Mouse (Mus musculus): ENCODE data around the gene Tnfsf13. TPM values are rescaled to one million over a fixed set of nuclear protein-coding genes. Genes with fewer than 3 reads are reported as not detected.
"Not testable (repeated sequence)": the region's sequence is repeated elsewhere in the genome, so short reads cannot be mapped to it uniquely, and the experiment has no call there.

Tnfsf13 gene
- polyA plus RNA-seq, 1 experiment from 2014 or later: 0.31 TPM

DNA sequence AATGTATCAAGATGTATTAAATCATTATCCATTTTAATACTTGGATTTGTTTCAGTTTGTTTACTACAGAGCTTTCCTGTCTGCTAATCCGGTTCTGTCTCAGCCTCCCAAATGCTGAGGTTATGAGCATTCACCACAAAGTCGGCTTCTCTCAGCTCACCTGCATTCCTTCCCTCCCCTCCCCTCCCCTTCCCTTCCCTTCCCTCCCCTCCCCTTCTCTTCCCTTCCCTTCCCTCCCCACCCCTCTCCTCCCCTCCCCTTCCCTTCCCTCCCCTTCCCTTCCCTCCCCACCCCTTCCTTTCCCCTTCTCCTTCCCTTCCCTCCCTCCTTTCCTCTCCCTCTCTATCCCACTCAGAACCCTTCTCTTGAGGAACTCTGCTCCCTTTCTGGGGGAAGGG is 19.0 kb upstream of the Tnfsf13 start:
- DNase-seq (ENCODE audit: low spot score): no peak

DNA sequence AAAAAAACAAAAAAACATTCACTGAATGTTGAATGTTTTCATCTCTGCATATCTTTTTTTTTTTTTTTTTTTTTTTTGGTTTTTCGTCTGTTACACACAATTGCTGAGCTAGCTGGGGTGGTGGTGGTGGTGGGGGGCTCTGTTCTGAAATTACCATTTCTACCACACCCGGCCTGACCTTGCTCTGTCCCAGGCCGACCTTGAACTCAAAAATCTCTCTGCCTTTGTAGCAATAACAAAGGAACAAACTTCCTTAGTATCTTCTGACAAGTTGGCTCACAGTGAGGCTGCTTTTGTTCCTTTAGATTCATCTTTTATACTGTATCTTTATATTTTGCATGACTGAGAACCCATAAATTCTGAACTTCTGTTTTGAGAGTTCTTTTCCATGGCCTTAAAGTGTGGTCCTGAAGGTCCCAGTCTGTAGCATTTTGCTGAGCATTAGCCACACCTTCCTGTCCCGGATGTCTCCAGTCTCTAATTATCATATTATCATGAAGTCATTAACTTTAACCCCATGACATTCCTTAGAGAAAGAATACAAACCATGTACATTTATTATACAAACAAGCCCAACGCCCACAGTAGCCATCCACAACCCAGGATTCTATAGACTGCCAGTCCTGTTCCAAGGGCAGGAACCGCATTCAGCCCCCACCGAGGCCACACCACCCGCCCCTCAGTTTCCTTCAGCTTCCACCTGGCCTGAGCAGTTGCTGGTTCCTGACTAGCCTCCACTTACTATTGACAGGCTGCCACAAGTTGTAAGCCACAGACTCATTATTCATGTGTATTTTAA is 18.4 kb upstream of the Tnfsf13 start:
- no peak for DNase-seq (ENCODE audit: low spot score)

DNA sequence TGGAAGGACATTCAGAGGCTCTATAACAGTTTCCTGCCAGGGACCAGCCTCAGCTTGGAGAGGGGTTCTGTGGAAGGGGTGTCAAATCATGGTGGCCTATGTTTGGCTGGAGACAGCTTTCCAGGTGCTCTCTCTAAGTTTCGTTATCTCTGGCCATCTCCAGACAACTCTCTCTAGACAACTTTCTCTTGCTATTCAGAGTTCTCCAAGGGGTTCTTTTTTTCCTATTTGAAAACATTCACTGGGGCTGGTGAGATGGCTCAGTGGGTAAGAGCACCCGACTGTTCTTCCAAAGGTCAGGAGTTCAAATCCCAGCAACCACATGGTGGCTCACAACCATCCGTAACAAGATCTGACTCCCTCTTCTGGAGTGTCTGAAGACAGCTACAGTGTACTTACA is 17.8 kb upstream of the Tnfsf13 start:
- DNase-seq (ENCODE audit: low spot score): not testable (repeated sequence)

DNA sequence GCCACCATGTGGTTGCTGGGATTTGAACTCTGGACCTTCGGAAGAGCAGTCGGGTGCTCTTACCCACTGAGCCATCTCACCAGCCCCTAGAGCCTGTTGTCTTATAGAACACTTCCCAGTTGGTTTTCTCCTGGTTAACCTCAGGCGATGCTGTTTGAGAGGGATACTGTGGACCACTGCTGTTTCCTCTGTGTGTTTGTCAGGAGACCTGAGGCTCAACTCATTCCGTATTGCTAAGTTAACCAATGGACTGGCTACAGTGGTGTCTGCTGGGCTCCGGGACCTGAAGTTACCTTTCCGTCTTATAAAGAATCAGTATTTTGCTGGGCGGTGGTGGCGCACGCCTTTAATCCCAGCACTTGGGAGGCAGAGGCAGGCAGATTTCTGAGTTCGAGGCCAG is 17.3 kb upstream of the Tnfsf13 start:
- DNase-seq (ENCODE audit: low spot score): not testable (repeated sequence)

DNA sequence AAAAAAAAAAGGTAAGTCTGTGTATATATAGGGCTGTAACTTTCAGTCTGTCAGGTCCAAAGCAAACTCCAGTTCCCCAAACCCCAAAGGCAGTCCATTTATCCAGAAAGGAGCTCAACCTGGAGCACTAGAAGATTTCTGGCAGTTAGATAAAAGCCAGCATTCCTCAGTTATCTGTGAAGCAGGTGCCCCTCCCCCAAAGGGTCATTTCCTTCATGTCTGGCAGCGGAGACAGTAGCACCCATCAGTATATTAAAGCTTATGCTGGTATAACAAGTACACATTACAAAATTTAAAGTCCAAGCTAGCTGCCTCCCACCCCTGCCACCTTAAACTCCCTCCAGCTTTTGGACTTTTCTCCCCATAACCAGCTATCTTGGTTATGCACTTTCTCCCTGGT is 14.0 kb upstream of the Tnfsf13 start:
- DNase-seq (ENCODE audit: low spot score): no peak

DNA sequence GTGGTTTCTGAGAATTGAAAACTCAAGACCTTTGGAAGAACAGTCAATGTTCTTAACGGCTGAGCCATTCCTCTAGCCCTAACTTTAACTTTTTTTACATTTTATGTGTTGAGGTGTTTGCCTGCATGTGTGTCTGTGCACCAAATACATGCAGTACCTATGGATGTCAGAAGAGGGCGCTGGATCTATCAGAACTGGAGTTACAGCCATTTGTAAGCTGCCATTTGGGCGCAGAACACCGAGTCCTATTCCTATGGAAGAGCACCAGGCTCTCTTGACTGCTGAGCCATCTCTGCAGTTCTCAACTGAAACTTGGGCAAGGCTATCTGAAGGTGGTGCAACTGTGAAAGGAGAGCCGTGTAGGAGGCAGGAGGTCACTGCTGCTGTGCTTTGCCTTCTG is 13.0 kb upstream of the Tnfsf13 start:
- no peak for DNase-seq (ENCODE audit: low spot score)

DNA sequence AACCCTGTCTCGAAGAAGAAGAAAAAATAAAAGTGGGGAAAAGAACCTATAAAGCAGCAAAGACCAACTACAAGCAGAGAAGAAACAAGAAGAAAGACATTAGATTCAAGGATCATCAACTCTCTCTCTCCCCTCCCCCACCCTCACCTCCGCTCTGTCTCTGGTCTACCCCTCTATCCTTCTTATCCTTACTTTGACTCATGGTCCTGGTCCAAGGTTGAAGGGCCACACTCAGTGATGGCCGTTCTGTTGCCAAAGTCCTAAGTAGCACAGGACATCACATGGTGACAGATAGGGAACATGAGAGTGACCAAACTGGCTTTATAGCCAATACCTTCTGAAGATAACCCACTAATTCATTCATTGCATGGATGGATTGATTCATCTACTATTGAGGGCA is 11.8 kb upstream of the Tnfsf13 start:
- DNase-seq (ENCODE audit: low spot score): no peak

DNA sequence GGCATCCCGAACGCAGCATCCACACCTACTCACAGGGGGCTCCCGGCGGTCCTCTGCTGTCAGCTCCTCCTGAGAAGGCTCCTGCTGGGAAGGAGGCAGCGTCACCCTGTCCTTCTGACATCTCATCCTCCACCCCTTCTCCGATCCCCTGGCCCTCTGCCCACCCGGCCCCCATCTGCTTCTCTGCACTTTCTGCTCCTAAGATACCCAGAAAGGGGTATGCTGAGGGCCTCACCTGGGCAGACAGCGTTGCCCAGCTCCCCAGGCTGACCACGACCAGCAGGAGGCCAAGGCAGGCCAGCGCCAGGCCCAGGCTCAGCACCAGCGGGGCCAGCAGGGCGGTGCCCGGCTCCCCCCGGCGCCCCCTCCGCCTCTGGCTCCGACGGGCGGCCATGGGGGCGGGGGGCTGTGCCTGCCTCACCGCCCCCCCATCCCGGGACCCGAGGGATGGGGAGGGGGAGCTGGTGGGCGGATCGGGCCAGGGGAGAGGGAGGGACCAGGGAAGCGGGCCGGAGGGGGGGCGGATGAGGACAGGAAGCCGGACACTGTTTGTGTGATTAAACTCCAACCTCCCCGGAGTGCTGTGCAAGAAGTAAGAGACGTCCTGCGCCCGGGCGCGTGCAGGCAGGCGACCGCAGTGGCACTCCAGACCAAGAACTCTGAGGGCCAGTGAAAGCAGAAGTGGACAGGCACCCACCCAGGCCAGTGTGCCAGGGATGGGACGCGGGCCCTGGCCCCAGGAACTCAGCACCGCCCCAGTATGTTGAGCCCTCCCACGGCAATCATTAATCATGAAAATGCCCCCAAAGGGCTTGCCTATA is 10.0 kb upstream of the Tnfsf13 start, which contains the start of the genes Tnfsf12 and Tnfsfm13:
Gene Tnfsf12 (minus strand): TSS at position 489 of the 821 bp plus-strand sequence.
Gene Tnfsfm13 (minus strand): TSS at position 738 of the 821 bp plus-strand sequence.
- DNase-seq (ENCODE audit: low spot score): no peak

DNA sequence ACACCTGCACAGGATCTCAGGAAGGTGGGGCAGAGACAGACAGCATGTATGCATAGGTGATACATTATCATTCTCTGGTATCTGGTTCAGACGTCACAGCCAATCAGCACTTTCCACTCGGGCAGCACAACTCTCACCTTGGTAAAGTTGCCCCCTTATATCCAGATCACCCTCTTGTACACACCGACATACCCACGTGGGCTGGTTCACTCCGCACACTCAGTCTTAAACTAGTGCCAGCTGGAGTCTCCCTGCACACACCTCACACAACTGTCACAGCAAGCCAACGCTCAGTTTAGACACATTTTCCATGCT is 9.4 kb upstream of the Tnfsf13 start:
- no peak for DNase-seq (ENCODE audit: low spot score)

DNA sequence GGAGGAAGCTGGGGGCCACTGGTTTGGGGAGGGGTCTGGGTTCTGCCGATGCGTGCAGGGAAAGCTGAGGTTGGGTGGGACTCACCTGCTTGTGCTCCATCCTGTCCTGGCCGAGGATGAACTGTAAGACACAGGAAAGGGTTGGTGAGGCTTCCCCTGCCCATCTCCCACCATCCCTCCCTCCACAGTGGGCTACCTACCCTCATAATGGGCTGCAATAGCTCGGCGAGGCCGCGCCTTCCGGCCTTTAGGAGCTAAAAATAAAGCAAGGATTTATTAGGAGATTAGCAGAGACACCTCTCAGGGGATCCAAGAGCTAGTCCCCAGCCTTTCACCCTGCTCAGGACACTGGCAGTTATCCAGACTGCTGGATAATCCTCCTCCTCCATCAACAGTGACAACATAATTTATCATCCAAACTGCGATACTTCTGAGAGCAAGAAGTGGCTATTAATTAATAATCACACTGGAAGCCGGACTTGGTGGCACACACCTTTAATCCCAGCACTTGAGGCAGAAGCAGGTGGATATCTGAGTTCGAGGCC is 7.9 kb upstream of the Tnfsf13 start:
- no peak for DNase-seq (ENCODE audit: low spot score)

DNA sequence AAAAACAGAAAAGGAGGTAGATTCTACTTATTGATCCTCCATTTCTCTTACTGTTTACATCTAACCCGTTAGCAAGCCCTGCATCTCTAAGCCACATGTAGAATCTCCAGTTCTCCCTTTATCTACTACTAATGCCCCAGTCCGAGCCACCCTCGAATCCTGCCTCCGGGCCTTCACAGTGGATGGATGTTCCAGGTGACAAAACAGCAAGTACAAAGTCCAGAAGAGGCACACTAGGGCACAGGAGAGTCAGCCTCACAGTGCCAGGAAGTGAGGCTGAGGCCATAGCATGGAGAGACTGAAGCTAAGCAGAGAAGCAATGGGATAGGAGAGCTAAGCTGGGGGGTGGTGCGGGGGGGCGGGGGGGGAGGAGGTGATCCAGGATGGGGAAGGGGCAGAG is 7.3 kb upstream of the Tnfsf13 start:
- no peak for DNase-seq (ENCODE audit: low spot score)

DNA sequence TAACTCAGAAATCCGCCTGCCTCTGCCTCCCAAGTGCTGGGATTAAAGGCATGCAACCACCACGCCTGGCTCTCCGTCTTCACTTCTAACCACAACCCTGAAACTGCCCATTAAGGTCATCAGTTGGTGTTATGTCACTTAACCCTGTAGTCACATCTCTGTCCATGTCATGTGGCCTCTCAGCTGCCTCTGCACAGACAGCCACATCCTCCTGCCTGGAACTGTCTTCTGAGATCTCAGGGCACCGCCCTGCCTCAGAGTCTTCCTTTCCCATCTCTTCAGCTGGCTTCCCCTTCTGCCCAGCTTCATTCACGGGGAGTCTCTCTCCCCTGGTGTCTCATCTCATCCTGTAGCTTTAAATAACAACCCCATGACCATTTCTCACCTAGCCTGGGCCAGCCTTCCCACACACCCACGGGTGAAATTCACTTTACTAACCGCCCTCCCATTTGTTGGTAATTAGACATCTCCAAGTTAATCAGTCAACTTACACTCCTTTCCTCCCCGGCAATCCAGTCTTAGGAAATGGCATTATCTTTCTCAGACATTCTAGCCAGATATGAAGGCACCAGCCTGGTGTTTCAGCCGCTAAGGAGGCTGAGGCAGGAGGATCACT is 6.7 kb upstream of the Tnfsf13 start:
- no peak for DNase-seq (ENCODE audit: low spot score)

DNA sequence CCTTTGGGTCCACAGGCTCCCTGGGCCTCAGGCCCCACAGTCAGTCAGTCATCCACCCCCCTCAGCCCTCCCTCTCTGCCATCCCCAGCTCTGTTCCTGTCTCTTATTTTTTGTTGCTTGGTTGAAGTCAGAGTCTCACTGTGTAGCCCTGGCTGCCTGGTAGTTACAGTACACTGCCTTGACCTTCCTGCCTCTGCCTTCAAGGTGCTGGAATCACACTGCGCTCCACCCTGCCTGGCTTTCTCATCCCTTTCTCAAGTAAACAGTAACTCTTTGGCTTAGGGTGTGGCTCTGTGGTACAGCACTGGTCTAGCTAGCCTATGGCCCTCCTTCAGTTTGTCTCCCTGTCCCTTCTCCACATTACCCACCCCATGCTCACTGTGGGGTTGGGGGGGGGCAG is 4.3 kb upstream of the Tnfsf13 start:
- DNase-seq (ENCODE audit: low spot score): no peak

DNA sequence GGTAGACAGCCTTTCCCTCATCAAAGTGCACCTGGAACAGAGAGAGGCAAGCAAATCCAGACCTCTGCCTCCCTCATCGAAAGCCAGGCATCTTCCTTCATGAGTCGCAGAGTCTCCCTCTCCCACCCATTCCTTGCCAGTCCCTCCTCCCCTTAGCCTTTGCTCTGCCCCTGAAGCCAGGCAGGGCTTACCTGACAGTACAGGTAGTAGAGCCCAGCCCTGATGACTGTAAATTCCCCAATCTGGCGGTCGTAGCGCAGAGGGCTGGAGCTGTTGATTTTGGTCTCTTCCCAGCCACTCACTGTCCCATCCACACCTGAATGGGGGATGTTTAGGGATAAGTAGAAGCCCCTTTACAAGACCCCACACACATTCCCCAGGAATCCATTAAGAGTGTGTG is 1.5 kb upstream of the Tnfsf13 start:
- DNase-seq (ENCODE audit: low spot score): no peak

DNA sequence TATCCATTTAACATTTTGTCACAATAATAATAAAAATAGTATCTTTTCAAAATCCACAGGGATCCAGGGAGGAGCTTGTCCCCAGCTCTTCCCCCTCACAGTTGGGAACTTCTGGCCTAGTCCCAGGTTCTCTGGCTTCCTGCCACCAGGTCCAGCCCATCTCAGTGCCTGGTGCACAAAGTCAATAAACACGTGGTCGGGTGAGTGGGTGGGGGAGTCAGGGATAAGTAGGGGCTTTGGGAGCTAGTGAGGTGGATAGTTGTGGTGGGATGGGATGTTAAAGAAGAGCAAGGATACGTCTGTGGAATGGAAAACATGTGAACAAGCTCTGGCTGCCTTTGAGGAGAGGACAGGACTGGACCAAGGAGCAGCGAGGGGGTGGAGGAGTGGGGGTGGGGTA is 793 bp upstream of the Tnfsf13 start:
- DNase-seq (ENCODE audit: low spot score): no peak

DNA sequence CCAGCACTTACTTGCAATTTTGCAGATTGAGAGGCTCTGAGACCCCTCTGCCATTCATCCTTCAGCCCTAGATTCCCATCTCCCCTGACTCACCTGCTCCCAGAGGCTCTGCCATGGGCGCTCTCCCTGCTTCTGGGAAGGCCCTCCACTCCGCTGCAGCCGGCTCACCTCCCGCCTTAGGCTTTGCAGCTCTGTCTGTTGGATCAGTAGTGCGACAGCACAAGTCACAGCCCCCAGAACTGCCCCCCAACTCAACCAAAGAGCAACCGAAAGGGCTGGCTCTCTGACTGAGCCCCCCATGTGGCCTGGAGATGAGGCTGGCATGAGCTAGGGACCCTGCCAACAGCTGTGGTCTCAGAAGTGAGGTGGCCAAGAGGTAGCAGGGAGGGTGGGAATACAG is 648 bp downstream of the Tnfsf13 start:
- DNase-seq (ENCODE audit: low spot score): no peak

DNA sequence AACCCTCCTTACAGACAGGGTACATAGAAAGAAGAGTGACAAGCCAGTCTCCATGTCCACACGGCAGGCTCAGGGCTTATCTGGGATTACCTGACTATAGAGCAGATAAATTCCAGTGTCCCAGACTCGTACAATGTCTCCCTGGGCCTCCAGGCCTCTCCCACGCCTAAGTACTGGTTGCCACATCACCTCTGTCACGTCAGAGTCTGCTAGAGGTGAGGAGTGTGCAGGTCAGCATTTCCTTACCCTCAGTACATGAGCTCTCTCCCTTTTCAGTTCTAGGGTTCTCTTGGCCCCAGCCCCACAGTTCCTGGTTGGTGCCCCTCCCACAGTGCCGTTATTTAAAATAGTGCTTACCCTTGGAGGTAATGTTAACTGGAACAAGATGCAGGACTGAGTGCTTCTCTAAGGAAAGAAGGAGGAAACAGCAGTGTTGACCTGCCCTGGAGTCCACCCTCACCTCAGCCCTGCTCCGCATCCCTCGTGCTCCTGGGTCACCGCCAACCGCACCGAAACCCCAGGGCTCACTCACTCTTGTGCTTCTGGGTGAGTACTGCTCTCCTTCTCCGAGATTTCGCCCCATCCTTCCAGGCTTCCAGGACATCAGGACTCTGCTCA is 1.3 kb downstream of the Tnfsf13 start:
- DNase-seq (ENCODE audit: low spot score): no peak

DNA sequence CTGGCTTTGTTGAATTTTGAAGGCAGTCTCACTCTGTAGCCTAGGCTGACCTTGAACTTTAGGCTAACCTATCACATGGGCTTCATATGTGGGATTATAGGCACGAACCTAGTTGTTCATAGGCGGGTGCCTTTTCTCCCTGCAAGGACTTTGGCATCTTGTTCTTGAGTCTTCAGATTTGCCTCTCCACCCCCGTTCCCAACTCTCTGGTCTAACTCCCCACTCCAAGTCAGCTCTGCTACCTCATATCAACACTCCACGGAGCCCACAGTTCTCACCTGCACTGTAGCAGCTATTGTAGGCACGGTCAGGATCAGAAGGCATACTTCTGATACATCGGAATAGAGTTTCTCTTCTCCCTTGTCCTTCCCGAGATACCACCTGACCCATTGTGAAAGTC is 2.0 kb downstream of the Tnfsf13 start:
- no peak for DNase-seq (ENCODE audit: low spot score)

DNA sequence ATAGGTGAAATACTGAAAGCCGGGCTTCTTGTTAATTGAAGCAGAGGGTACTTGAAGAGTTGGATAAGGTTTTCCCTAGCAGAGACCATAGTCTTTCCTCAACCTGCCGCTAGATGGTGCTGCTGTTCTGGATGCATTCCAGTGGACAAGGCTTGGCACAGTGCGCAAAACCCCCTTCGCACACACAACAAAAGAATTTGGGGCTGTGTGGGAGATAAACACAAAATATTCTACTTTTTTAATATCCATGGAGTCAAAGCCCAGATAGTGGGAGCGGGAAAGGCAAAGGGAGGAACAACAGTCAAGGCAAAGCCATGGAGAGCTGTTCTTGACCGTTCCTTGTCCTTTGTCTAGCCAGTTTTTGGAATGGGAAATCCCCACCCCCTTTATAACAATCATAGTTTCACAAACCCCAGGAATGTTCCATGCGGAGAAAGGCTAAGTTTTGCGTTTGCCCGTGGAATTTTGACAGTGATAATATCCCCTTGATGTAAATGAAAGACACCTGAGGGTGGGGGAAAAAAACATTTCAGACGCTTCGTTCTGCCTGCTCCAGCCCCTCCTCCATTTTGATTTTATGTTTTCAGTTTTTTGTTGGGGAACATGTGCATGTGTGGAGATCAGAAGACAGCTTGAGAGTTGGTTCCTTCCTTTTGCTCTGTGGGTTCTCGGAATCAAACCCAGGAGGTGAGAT is 2.6 kb downstream of the Tnfsf13 start:
- DNase-seq (ENCODE audit: low spot score): peak; percentile 89

DNA sequence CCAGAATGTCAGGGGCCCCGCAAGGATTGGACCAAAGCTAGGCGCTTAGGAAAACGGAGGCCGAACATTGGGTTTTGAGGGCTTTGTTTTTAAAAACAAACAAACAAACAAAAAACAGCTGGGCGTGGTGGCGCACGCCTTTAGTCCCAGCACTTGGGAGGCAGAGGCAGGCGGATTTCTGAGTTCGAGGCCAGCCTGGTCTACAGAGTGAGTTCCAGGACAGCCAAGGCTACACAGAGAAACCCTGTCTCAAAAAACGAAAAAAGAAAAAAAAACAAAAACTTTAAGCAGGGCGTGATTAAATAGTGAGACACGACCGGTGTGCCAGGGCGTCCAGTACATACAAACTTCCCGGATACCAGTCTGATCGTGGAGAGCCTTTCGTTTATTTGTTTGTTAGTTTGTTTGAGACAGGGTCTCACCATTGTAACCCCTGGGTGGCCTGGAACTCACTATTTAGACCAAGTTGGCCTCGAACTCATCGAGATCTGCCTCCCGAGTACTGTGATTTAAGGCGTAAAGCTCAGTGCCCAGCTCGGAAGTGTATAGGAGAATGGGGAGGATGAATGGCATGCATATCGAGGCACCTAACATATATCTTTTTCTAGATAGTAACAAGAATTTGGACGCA is 3.3 kb downstream of the Tnfsf13 start:
- no peak for DNase-seq (ENCODE audit: low spot score)
